Mouse (Mus musculus) gastrocnemius, postnatal 4 days (tissue): ENCODE results near the gene Exosc6. TPM values are rescaled to one million over a fixed set of nuclear protein-coding genes. Genes with fewer than 3 reads are reported as not detected.
"Not testable (repeated sequence)": the region's sequence is repeated elsewhere in the genome, so short reads cannot be mapped to it uniquely, and the experiment has no call there.

Source experiments
- DNase-seq, 2 experiments: peaks; one replicate each; pipeline ENCODE4 v3.0.0; 2021 to 2022; ENCODE audit warnings: low spot score in 2 of 2, mixed read lengths in 2 of 2
- long read RNA-seq, 2 experiments: library from polyadenylated mRNA; stranded (forward); transcript quantifications; one replicate each; pipeline ENCODE4 v2.0.0; 2021
- total RNA-seq, 2 experiments: library from RNA; stranded (reverse); gene quantifications; 2 replicates each; pipeline ENCODE4 v1.2.3; 2021

Gene Exosc6
- not detected for total RNA-seq
- long read RNA-seq, experiment 1, transcript Exosc6-201 (1 exons, 1,326 nt), result major isoform, 13 of 13 reads
- long read RNA-seq, experiment 1, partial matches to known transcripts, result 0 of 13 reads
- long read RNA-seq, experiment 1, other reads (novel, unspliced or antisense), result 0 of 13 reads
- long read RNA-seq, experiment 2, transcript Exosc6-201 (1 exons, 1,326 nt), result major isoform, 24 of 24 reads
- long read RNA-seq, experiment 2, partial matches to known transcripts, result 0 of 24 reads
- long read RNA-seq, experiment 2, other reads (novel, unspliced or antisense), result 0 of 24 reads

DNA sequence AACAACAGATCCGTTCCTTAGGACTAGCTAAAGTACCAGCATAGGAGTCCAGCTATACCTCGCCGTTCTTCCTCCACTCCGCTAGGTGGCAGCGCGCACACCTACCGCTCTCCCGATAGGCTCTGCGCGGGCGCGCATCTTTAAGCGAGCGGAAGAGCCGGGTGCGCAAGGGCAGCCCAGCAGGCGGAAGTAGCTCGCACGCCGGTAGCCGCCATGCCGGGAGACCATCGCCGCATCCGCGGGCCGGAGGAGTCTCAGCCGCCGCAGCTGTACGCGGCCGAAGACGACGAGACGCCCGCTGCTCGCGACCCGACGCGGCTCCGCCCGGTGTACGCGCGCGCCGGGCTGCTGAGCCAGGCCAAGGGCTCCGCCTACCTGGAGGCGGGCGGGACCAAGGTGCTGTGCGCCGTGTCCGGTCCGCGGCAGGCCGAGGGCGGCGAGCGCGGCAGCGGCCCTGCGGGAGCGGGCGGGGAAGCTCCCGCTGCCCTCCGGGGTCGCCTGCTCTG, at the start of gene Exosc6:
Exosc6 (plus strand) TSS at position 182 of the 506 bp plus-strand sequence.
- peak; percentile 78 to 90 for DNase-seq

DNA sequence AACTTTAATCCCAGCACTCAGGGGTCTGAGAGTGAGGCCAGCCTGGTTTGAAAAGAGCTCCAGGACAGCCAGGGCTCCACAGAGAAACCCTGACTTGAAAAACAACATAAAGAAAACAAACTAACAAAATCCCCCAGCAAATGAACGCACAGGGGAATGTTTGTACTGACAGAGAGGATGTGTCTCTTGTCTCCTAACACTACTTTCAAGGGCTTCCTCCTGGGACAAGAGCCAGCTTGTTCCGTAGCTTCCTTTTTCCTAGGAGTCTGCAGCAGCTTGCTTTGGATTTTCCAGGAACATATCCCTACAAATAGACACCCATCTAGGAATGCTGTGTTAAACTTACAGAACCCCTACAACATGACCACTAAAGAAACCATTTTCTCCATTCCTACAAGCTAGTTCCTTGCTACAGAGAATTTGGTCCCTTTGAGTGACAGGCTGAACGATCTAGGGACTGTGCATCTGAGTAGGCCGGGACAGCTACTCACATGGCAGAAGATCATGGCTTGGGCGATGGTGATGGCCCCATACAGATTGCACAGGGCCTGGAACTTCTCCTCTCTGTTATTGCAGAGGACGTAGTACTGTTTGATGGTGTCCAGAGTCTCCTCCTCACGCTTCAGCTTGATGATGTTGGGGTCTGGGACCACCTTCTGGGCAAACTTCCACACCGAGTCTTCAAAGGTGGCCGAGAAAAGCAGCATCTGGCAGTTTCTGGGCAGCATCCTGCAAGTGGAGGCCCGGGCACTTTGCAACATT, 45.7 kb upstream of the Exosc6 start:
- not testable (repeated sequence) for DNase-seq

DNA sequence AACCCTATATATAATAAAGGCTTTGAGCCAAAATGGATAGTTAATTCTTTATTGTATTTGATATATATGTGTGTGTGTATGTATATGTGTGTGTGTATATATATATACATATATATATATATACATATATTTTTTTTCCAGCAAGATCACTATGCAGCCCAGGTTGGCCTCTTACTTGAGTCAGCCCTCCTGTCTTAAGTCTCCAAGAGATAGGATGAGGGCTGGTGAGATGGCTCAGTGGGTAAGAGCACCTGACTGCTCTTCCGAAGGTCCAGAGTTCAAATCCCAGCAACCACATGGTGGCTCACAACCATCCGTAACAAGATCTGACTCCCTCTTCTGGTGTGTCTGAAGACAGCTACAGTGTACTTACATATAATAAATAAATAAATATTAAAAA, 29.5 kb upstream of the Exosc6 start:
- DNase-seq, result not testable (repeated sequence)

DNA sequence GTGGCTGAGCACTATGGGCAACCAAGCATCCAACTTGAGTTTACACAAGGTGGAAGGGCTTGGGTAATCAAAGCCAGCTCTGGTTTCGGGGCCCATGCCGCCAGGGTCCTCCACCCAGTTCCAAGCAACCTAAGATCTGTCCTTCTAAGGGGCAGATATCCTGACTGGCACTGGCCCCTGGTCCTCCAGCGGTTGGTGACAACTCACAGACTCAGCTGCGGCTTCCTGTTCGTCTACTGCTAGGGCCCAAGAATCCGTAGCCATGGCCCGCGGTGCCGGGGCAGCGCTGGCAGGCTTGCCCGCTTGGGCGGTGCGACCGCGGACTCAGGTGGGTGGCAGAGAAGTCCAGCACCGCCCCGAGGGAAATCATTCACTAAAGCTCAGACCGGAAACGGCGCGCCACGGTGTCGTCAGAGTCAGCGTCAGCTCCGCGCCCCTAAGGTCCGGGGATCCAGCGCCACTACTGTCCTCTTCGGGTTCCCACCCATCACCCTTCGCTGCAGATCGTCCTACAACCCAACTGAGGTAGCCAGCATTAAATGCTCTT, 28.7 kb upstream of the Exosc6 start:
- DNase-seq, result peak; percentile 57 to 80

DNA sequence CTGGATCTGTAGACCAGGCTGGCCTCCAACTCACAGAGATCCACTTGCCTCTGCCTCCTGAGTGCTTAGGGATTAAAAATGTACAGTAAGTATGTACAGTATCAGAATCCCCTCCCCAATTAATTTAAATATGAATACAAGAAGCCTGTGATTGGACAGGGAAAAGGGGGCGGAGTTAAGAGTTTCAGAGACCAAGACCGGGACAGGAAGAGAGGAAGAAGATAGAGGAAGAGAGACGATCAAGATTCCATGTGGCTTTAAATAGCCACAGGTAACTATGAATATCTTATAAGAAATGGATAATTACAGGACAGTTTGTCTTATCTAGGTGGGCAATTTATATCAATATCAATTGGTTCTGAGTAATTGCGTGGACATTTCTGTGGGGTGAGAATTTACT, 26.6 kb upstream of the Exosc6 start:
- DNase-seq, result no peak

DNA sequence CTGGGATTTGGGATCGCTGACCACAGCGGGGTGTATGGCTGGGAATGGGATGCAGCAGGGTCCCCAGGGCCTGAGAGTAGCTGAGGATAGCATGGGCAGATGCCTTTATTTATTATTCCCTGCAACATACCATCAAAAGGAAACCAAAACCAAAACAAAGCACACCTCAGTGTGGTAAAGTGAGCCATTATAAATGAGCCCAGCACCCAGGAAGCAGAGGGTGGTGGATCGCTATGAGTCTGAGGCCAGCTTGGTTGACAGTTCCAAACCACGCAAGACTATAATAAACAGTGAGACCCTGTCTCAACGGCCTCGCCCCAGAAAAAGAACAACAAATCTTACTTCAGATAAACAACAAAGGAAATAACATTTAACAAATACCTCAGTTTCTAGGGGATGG, 26.1 kb upstream of the Exosc6 start:
- no peak for DNase-seq

DNA sequence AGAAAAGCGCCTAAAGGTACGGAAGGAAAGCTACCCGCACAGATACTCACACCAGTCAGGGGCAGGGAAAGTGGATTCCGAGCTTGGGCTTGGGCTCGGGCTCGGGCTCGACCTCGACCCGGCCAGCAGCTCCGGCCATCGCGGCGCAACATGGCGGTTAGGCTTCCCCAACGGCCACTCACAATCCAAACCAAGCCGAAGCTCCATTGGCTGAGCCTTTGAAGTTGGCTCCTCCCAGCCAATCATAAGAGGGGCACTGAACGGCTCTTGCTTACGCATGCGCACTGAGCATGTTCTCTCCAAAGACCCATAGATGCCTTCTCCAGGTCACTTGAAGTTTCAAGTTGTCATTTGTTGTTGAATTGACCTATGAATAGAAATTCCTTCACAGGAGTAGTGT, 24.6 kb upstream of the Exosc6 start, which contains the start of gene Ddx19b:
Ddx19b (minus strand) TSS at position 180 of the 400 bp plus-strand sequence.
- no peak for DNase-seq

DNA sequence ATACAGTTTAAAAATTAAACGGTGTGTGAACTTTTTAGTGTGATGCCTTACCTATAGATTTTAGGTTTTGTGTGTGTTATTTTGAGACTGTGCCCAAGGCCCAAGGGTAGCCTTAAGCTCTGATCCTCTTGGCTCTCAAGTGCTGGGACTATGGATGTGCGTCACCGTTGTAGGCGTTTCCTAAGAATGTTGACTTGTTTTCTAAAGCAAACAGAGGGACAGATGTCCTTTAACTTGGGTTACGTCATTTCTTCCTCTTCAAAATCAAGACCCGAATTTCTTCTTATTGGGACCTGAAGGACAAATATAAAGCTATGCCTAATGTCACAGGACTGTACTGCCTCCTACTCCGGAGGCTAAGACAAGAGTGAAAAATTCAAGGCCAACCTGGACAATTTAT, 23.2 kb upstream of the Exosc6 start, which contains the start of gene Aars:
Aars (plus strand) TSS at position 229 of the 400 bp plus-strand sequence.
- no peak for DNase-seq

DNA sequence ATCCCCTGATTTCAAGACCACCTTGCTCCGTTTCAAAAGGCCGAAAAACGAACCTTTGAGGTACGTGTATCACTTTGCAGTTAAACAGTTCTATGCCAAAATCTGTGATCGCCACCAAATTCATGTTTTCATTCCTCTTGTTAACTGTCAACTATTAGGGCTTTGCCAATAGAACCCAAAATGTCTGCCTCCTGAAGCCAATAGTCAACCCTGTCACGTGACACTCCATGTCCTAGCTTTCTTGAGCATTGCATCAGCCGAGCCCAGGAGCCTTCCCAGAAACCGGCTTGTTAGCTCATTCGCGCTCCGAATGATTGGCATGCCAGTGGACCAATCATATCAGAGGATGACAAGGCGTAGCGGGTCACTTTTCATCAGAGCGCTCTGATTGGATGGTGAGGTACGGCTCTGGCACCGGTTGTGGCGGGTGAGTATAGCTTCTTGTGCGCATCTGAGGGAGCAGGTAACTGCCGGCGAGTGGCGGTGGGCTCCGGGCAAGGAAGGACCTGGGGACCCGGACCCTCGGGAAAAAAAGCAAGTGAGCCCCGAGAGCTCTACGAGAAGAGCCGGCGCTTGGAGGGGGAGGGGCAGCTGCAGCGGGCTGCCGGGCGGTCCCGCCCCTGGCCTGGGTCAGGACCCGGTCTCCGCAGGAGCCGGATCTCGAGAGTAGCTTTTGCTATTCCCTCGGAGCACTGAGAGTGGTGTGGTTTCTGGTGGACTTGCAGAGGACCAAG, 22.5 kb upstream of the Exosc6 start:
- peak; percentile 83 to 96 for DNase-seq

DNA sequence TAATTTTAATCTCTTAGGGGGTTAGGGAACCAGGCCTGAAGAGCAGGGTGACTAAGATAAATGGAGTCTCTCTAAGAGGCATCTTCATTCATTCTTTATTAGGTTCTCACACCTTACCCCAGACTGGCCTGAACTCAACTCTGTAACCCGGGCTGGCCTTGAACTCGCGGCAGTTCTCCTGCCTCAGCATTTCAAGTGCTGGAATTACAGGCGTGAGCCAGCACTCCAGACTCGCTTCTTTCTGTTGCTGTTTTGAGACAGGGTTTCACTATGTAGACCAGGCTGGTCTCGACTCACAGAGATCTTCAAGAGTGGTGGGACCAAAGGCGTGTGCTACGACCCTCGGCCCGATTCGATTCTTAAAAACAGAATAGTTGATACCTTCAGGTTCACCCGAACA, 21.9 kb upstream of the Exosc6 start:
- DNase-seq, result no peak

DNA sequence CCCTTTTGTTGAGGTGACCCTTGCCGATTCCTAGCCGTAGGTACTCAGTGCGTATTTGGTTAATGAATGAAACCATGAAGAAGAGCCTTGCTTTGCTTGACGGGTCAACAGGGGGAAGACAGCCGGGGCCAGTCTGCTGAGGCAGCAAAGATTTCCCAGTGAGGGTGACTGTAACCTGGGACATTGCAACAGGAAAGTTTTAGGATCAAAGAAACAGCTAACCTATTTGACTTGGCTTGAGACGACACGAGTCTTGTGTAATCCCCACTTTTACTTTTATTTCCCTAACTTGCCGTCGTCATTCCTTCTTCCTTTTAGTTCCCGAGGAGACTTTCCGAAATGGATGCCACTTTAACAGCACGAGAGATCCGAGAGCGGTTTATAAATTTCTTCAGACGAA, 19.5 kb upstream of the Exosc6 start:
- no peak for DNase-seq

DNA sequence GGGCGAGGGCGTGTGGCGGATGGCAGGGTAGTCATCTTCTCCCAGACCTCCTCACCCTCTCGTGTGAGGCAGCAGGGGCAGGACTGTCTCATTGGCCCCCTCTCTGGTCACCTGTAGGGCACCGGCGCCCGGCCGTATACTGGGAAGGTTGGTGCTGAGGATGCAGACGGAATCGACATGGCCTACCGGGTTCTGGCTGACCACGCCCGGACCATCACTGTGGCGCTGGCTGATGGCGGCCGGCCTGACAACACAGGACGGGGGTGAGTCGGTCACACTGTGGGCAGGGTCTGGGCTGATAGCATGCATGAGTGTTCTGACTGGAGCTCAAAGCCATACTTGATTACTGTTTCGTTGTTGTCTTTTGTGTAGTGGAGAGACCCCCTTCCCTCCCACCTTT, 13.6 kb upstream of the Exosc6 start:
- no peak for DNase-seq

DNA sequence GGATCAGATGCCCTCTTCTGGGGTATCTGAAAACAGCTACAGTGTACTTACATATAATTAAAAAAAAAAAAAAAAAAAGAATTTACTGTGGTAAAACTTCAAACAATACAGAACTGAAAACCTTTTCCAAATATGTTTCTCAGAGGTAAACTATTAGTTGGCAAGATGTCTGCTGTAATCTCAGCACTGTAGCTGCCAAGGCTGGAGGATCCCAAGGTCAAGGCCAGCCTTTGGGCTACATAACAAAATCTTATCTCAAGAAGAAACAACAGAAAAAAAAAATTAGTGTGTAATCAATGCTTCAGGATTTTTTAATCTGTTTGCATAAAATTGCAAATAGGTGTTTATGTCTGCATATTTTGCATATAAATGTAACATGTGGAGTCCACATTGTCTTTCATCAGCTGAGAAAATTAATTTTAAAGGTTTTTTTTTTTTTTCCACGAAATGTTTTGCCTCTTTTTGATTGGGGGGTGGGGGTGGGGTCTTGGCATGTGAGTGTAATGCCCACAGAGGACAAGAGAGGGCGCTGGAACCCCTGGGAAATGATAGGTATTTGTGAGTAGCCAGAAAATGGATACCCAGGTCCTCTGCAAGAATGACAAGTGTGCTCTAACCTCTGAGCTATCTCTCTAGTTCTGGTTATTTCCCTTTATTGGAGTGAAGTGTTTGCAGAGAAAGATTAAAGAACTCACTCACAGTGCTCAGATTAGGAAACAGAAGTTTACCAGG, 12.0 kb upstream of the Exosc6 start:
- no peak for DNase-seq

DNA sequence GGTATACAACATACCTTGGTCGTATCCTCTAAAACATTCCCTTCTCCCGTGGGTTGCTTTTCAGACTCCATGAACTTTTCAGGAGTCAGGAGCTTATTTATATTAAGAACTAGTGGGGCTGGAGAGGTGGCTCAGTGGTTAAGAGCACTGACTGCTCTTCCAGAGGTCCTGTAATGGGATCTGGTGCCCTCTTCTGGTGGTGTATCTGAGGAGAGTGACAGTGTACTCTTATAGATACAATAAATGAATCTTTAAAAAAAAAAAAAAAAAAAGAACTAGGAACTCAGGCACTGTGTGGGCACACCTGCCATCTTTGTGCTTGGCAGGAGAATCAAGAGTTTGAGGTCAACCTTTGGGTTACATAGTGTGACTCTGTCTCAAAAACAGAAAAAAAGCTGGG, 7.4 kb upstream of the Exosc6 start:
- no peak for DNase-seq

DNA sequence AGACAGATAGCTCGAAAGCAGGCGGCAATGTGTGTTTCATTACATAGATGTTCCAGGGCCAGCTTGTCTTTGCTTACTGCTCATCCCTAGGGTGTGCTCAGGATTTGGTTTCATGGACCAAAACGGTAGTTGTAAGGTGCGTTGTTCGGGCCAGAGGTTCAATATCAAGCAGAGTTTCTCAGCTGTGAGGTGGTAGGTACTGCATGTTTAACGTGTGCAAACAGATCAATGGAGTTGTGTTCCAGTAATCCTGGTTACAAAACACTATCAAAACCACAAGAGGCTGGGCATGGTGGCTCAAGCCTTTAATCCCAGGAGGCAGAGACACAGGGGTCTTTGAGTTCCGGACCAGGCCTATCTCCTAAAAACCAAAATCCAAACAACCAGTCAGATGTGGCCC, 7.0 kb upstream of the Exosc6 start:
- DNase-seq, result no peak

DNA sequence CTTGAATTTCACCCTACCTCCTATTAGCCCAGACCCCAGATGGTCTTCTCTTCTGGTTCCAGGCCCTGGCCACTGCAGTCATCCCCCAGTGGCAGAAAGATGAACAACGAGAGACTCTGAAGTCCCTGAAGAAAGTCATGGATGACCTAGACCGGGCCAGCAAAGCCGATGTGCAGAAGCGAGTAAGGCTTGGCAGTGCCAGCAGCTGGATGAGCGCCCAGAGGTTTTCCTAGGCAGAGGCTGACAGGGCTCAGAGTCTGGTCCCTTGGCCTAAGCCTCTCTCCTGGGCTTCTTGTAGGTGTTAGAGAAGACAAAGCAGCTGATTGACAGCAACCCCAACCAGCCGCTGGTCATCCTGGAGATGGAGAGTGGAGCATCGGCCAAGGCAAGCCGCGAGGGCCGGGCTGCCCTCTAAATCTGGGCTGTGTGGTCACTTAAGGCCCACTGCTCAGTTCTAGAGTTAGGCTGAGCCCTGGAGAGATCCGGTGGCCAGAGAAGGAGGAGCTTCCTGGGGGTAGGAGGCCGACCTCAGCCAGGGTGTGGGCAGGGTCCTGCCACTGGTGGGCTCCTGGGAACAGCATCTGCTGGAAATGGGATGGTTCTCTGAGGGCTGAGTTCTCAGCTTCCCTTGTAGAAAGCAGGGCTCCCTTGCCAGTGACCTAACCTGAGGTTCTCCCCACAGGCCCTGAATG, 2.2 kb upstream of the Exosc6 start:
- DNase-seq, result no peak

DNA sequence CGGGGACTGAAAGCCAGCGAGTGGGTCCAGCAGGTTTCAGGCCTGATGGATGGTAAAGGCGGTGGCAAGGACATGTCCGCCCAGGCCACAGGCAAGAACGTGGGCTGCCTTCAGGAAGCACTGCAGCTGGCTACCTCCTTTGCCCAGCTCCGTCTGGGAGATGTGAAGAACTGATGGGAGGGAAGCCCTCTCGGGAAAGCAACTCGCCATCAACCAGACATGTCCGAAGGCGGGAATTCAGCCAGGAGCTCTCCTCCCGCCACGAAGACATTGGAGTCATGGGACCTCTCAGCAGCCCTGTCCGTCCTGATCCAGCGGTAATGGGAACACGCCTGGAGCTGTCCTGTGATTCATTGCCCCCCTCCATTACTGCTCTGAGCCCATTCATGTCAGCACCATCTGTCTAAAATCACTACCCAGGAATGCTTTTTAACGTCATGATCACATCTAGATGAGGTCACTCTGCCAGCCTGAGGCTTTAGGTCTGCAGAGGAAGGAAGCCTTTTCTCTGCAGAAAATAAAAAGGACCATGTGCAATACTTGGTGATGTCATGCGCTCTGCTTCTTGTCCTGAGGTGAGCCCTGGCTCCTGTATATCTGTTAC, 1.0 kb upstream of the Exosc6 start:
- no peak for DNase-seq

DNA sequence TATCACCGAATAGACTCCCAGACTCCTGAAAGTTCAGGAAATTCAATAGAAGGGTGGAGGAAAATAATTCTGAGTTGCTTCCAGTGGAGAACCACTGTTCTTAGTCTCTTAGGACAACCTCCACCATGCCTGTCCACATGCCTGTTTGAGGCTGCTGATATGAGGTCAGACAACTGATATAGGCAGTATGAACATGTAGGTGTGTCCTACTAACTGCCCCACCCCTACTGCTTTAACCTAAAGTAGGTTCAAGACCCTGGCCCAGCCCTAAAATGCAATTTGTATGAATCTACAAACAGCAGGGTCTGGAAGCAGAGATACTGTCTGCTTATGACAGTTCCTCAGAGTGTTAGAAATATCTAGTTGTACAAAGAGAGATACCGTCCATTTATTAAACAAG, 478 bp upstream of the Exosc6 start:
- no peak for DNase-seq

DNA sequence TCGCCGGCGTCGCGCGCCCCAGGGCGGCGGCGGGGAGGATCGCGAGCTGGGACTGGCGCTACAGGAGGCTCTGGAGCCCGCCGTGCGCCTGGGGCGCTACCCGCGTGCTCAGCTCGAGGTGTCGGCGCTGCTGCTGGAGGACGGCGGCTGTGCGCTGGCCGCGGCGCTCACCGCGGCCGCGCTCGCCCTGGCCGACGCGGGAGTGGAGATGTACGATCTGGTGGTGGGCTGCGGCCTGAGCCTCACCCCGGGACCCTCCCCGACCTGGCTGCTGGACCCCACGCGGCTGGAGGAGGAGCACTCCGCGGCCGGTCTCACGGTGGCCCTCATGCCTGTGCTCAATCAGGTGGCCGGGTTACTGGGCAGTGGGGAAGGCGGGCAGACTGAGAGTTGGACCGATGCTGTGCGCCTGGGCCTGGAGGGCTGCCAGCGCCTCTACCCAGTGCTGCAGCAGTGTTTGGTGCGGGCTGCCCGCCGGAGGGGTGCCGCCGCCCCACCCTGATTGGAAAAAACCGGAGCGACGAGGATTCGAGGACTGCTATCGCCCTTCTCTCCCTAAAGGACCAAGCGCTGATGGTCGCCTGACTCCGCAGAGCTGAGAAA, 653 bp downstream of the Exosc6 start:
- DNase-seq, result peak; percentile 31 to 44
